Mouse (Mus musculus) hindbrain, postnatal 0 days (tissue): ENCODE measurements around the gene Bpifb2. TPM values are rescaled to one million over a fixed set of nuclear protein-coding genes. Genes with fewer than 3 reads are reported as not detected.

Experiments used
- ATAC-seq: fragments of 200-750 bp; cut with Nextera tagmentation; 2 replicates; pipeline ENCODE4 v1.8.0; 2017; ENCODE audit warnings: mild to moderate bottlenecking, moderate TSS enrichment, moderate library complexity
- DNase-seq: peaks from one replicate; pipeline ENCODE4 v3.0.0-alpha.2; 2015; ENCODE audit warnings: low spot score
- H3K27ac ChIP-seq: fragments of 300-500 bp; sonication (generic); 2 replicates; pipeline ENCODE4 v1.5.1; 2014; ENCODE audit warnings: mild to moderate bottlenecking
- H3K27me3 ChIP-seq: fragments of 300-500 bp; sonication (generic); 2 replicates; pipeline ENCODE4 v1.6.1; 2014; ENCODE audit warnings: low read length, mixed read lengths; ENCODE audit not compliant: insufficient read depth
- H3K36me3 ChIP-seq: fragments of 300-500 bp; sonication (generic); 2 replicates; pipeline ENCODE4 v1.6.1; 2014; ENCODE audit warnings: low read length, mixed read lengths; ENCODE audit not compliant: insufficient read depth
- H3K4me1 ChIP-seq: fragments of 300-500 bp; sonication (generic); 2 replicates; pipeline ENCODE4 v1.6.1; 2014; ENCODE audit warnings: antibody characterized with exemption, low read length, mixed read lengths; ENCODE audit not compliant: insufficient read depth
- H3K4me2 ChIP-seq: fragments of 300-500 bp; sonication (generic); 2 replicates; pipeline ENCODE4 v1.6.1; 2014; ENCODE audit warnings: low read depth, mild to moderate bottlenecking, low read length, moderate library complexity, mixed read lengths
- H3K4me3 ChIP-seq: fragments of 300-500 bp; sonication (generic); 2 replicates; pipeline ENCODE4 v1.5.1; 2014; ENCODE audit warnings: low read length
- H3K9ac ChIP-seq: fragments of 300-500 bp; sonication (generic); replicated peaks from 2 replicates; pipeline ENCODE4 v1.6.1; 2014; ENCODE audit warnings: mild to moderate bottlenecking, low read length, moderate library complexity, mixed read lengths
- H3K9me3 ChIP-seq: fragments of 300-500 bp; sonication (generic); 2 replicates; pipeline ENCODE4 v1.6.1; 2016; ENCODE audit warnings: low read length, mixed read lengths
- CTCF ChIP-seq: IDR thresholded peaks from 2 replicates; pipeline ENCODE4 v1.5.1; 2016; ENCODE audit warnings: antibody characterized with exemption, control low read depth, low read depth
- WGBS: fragments of 180-500 bp; shearing (Covaris S2); extraction: QIAGEN DNeasy Blood & Tissue Kit; methylation state at CpG from one replicate; pipeline ENCODE4 v1.1.7; 2014; 5-methylcytosine and 5-hydroxymethylcytosine counted together
- polyA plus RNA-seq: library from polyadenylated mRNA; unstranded; fragments of >200 nt; fragmentation: Nextera tagmentation; extraction: Ambion mirVana; gene quantifications from 2 replicates; pipeline ENCODE4 v1.2.1, GENCODE M21; 2015
- total RNA-seq: library from RNA; depleted of rRNA; stranded (reverse); fragments of >200 nt; gene quantifications from 2 replicates; pipeline ENCODE4 v1.2.3, GENCODE M21; 2014

The Bpifb2 gene
- total and polyA plus RNA-seq, 2 experiments from 2014 or later, result 0.26 to 0.29 TPM

DNA sequence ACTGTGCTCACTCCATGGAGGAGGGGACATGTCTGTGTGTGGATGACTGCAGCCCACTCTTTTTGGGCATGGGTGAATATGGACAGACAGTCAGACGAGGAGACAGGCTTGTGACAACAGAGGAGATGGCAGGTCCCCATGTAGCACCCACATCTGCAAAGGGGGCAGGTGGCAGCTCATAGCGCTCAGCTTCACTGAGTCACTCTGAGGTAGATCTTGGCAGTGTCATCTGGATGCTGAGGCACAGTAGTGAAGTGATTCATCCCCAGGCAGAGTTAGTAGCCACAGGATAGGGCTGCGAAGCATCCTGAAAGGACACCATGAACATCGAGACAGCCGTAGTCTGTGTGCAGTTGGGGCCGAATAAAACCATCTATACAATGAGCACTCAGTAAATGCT is 46.4 kb downstream of the Bpifb2 start:
- H3K27ac ChIP-seq, result no peak overlapping the region
- DNase-seq, result no peak
- H3K9ac ChIP-seq, result no peak overlapping the region
- no peaks in the 10 kb centered on the region for H3K36me3 ChIP-seq
- no peaks in the 10 kb centered on the region for H3K27me3 ChIP-seq
- ATAC-seq, result no peak
- TF ChIP-seq CTCF, result no peak
- WGBS, result 81% methylated on average over 6 of the region's 6 CpGs
- no peak overlapping the region for H3K4me3 ChIP-seq
- no peak overlapping the region for H3K4me2 ChIP-seq
- no peaks in the 10 kb centered on the region for H3K4me1 ChIP-seq
- no peaks in the 10 kb centered on the region for H3K9me3 ChIP-seq

DNA sequence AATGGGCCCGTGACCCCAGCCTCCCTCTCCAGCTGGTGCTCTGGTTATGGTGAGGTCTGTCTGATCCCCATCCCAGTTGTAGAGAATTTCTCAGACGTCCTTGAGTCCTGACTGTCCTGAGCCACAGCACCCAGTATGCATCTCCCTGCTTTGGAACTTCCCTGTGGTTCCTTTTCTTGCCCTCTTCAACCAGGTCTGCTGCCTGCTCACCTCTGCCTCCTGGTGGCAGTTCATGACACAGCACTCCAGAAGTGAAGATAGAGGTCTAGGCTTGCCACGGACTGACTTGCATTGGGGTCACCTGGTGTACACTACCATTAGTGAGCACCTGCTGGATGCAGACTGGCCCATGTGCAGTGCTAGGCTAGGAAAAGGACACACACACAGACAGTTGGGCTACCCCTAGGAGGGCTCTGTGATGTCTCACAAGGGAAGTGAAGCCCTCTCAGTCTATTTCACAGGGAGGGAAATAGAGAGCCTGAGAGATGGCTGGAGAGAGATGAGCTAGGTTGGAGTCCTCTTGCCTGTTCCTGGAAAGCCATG is 55.1 kb downstream of the Bpifb2 start:
- Histone ChIP-seq H3K4me3 (no peak overlapping the region), H3K27ac (no peak overlapping the region), H3K9ac (no peak overlapping the region), H3K27me3 (no peaks in the 10 kb centered on the region), H3K9me3 (no peaks in the 10 kb centered on the region), H3K36me3 (no peaks in the 10 kb centered on the region), H3K4me1 (no peaks in the 10 kb centered on the region), H3K4me2 (no peak overlapping the region)
- ATAC-seq (peak; percentile 27; the same call in 1 of the 2 replicates), DNase-seq (peak; percentile 60)
- peak; percentile 97 for TF ChIP-seq CTCF
- WGBS, result 34% methylated on average over 3 of the region's 3 CpGs

GRCm38 (mm10) chr2:153931125-153931524 is 56.3 kb downstream of the Bpifb2 start:
- H3K9me3 ChIP-seq, result no peaks in the 10 kb centered on the region
- no peaks in the 10 kb centered on the region for H3K4me1 ChIP-seq
- ATAC-seq, result peak; percentile 42; the same call in 1 of the 2 replicates
- peak; percentile 37 for DNase-seq
- H3K4me3 ChIP-seq, result no peak overlapping the region
- no peaks in the 10 kb centered on the region for H3K27me3 ChIP-seq
- 53% methylated on average over 6 of the region's 6 CpGs for WGBS
- no peak for TF ChIP-seq CTCF
- H3K9ac ChIP-seq, result no peak overlapping the region
- no peak overlapping the region for H3K4me2 ChIP-seq
- no peaks in the 10 kb centered on the region for H3K36me3 ChIP-seq
- H3K27ac ChIP-seq, result no peak overlapping the region

GRCm38 (mm10) chr2:153933311-153933710 is 58.5 kb downstream of the Bpifb2 start:
- no peak for TF ChIP-seq CTCF
- ATAC-seq, result no peak
- no peaks in the 10 kb centered on the region for H3K27me3 ChIP-seq
- no peak overlapping the region for H3K27ac ChIP-seq
- no peak overlapping the region for H3K4me3 ChIP-seq
- DNase-seq, result peak; percentile 53
- H3K9me3 ChIP-seq, result no peaks in the 10 kb centered on the region
- H3K4me2 ChIP-seq, result no peak overlapping the region
- no peak overlapping the region for H3K9ac ChIP-seq
- no peaks in the 10 kb centered on the region for H3K36me3 ChIP-seq
- 20% methylated on average over 6 of the region's 6 CpGs for WGBS
- no peaks in the 10 kb centered on the region for H3K4me1 ChIP-seq

DNA sequence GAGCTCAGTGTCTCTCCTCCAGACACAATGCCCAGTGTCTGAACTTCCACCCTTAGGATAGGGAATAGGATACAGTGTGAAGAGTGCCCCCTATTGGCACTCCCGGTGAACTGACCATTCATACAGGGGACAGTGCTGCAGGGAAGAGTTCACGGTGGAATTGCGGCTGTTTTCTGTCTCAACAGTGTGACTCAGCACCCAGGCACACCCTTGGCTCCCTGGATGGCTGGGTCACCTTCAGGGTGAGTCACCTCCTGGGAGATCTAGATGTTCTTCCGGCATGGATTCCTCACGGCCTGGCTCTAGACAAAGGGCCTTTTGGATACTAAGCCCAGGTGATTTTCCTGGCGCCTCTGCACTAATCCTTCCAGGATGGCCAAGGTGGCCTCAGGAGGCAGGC is 60.5 kb downstream of the Bpifb2 start:
- DNase-seq (no peak), ATAC-seq (no peak)
- no peaks in the 10 kb centered on the region for H3K9me3 ChIP-seq
- no peak overlapping the region for H3K4me3 ChIP-seq
- no peaks in the 10 kb centered on the region for H3K36me3 ChIP-seq
- peak; percentile 16; the same call in 1 of the 2 replicates for TF ChIP-seq CTCF
- H3K9ac ChIP-seq, result no peak overlapping the region
- WGBS, result 87% methylated on average over 6 of the region's 6 CpGs
- H3K27ac ChIP-seq, result no peak overlapping the region
- no peaks in the 10 kb centered on the region for H3K4me1 ChIP-seq
- no peaks in the 10 kb centered on the region for H3K27me3 ChIP-seq
- H3K4me2 ChIP-seq, result no peak overlapping the region

DNA sequence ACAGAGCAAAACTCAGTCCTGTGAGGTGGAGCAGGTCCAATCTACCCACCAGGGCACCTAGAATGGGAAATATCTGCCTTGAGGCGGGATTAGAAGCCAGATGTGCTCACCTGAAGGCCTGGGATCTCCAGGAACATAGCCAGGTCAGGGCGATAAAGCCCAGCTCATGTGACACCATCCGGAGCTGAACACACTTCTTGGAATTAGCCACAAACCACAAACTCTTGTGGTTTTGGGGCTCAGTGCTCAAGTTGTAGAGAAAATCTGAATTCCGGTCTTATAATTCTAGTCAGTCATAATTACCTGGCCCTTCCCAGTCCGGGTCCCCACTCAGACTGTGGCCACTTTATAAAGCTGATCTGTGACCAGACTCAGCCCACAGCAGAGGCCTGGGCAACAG is 63.0 kb downstream of the Bpifb2 start, which contains the start of gene Bpifb4:
Gene Bpifb4 (plus strand): TSS at position 370 of the 400 bp plus-strand sequence.
- no peaks in the 10 kb centered on the region for H3K9me3 ChIP-seq
- H3K4me3 ChIP-seq, result no peak within 1 kb of the TSS
- 85% methylated on average over 5 of the region's 5 CpGs for WGBS
- TF ChIP-seq CTCF, result no peak
- H3K4me1 ChIP-seq, result no peaks in the 10 kb centered on the region
- H3K36me3 ChIP-seq, result no peaks in the 10 kb centered on the region
- H3K9ac ChIP-seq, result no peak within 1 kb of the TSS
- DNase-seq, result no peak
- no peak for ATAC-seq
- H3K27me3 ChIP-seq, result no peaks in the 10 kb centered on the region
- no peak within 1 kb of the TSS for H3K27ac ChIP-seq
- no peak within 1 kb of the TSS for H3K4me2 ChIP-seq

DNA sequence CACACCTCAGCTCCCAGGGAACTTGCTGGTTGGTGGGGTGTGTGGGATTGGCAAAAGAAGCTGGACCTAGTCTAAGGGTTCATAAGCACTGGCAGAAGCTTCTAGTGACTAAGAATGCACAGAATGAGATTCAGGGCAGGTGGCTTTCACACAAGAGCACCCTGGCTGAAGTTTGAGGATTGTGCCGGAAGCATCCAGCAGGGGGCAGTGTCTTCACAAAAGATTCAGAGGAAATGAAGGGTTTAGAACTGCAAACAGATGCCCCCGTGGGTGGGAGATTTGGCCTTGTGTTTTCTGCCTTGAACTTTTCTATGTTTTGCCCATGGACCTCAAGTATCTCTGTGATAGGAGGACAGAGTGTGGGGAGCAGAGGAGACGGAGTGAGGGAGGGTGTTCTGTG is 68.7 kb downstream of the Bpifb2 start:
- Histone ChIP-seq H3K36me3 (no peaks in the 10 kb centered on the region), H3K4me1 (no peaks in the 10 kb centered on the region), H3K9ac (no peak overlapping the region), H3K4me3 (no peak overlapping the region), H3K9me3 (no peaks in the 10 kb centered on the region), H3K27me3 (no peaks in the 10 kb centered on the region), H3K27ac (no peak overlapping the region), H3K4me2 (no peak overlapping the region)
- DNase-seq (peak; percentile 63), ATAC-seq (no peak)
- WGBS, result 38% methylated on average over 3 of the region's 3 CpGs
- peak; percentile 77 for TF ChIP-seq CTCF
